Mouse (Mus musculus): Measurements from ENCODE around the gene Ppil6. TPM values are rescaled to one million over a fixed set of nuclear protein-coding genes. Genes with fewer than 3 reads are reported as not detected.
"Not testable (repeated sequence)": the region's sequence is repeated elsewhere in the genome, so short reads cannot be mapped to it uniquely, and the experiment has no call there.

The Ppil6 gene
- polyA plus RNA-seq, 1 experiment from 2014 or later: 2.6 TPM

DNA sequence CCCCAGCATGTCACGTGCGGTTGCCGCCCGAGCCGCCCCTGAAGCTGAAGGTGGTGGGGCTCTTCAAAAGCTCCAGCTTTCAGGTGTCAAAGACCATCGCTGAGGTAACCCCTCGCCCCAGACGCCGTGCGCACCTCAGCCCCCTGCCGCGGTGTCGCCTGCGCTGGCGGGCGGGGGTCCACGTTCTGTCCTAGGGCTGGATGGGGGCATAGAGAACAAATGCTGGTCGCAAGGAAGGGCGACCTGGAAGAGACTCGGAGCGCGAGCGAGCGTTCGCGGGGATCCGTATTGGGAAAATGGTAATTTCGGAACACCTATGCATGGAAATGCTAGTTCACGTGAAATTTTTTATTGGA is 257 bp downstream of the Ppil6 start:
- Histone ChIP-seq H3K9ac (replicated peaks; ENCODE audit: low read length) (peak overlapping the region; percentile 69), H3K4me1 (ENCODE audit: insufficient read depth, low read length) (peaks cover 15% of the 10 kb centered on the region), H3K4me3 (ENCODE audit: low read length) (peak overlapping the region; percentile 56), H3K4me2 (replicated peaks; ENCODE audit: low read depth, low read length) (peak overlapping the region; percentile 97), H3K9me3 (ENCODE audit: low read length) (no peaks in the 10 kb centered on the region), H3K36me3 (ENCODE audit: insufficient read depth, low read length) (peaks cover 21% of the 10 kb centered on the region), H3K27ac (ENCODE audit: low read length) (no peak overlapping the region), H3K27me3 (ENCODE audit: insufficient read depth, low read length) (no peaks in the 10 kb centered on the region)
- ATAC-seq (ENCODE audit: low FRiP score, low TSS enrichment): peak; percentile 62; the same call in 1 of the 2 replicates
- under 1% methylated on average over 29 of the region's 29 CpGs for WGBS

DNA sequence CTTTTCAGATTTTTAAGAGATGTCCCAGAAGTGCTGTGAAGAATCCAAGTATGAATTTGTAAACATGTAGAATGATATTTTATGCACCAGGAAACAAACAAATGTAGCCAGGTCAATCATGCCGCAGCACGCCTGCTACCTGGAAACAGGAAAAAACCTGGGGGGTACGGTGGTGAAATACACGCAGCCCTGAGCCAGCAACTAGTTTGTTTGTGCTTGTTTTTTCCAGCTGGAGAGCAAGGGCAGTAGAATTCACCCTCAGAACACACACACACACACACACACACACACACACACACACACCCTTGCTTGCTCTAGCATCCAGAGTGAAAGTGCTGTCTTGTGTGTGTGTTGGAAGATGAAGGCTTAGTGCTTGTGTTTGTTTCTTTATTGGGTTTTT is 872 bp downstream of the Ppil6 start:
- ATAC-seq (ENCODE audit: low FRiP score, low TSS enrichment): no peak
- Histone ChIP-seq H3K9ac (replicated peaks; ENCODE audit: low read length) (no peak overlapping the region), H3K36me3 (ENCODE audit: insufficient read depth, low read length) (peaks cover 15% of the 10 kb centered on the region), H3K27ac (ENCODE audit: low read length) (no peak overlapping the region), H3K9me3 (ENCODE audit: low read length) (no peaks in the 10 kb centered on the region), H3K4me1 (ENCODE audit: insufficient read depth, low read length) (peaks cover 15% of the 10 kb centered on the region), H3K4me2 (replicated peaks; ENCODE audit: low read depth, low read length) (0 out of 2 replicates have a peak overlapping the region, but pooled peaks have one; percentile 97), H3K27me3 (ENCODE audit: insufficient read depth, low read length) (no peaks in the 10 kb centered on the region), H3K4me3 (ENCODE audit: low read length) (no peak overlapping the region)
- WGBS: 39% methylated on average over 4 of the region's 4 CpGs

DNA sequence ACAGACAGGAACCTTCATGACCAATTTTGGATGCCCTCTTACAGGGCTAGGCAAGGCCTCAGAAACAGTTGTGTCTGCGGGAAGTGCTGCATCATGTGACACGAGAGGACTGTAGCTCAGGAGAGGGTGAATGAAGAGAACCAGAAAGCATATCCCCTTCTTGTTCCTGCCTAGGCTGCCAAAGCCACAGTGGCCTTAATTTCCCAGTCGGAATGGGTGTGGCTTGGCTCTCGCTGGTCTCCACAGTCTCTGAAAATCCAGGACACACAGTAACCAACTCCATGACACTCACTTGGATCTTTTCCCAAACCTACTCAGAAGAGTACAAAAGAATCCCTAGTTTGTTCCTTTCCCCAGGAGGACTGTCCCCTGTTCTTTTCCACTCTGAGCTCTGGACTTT is 10.7 kb downstream of the Ppil6 start:
- Histone ChIP-seq H3K4me2 (replicated peaks; ENCODE audit: low read depth, low read length) (no peak overlapping the region), H3K36me3 (ENCODE audit: insufficient read depth, low read length) (no peaks in the 10 kb centered on the region), H3K4me1 (ENCODE audit: insufficient read depth, low read length) (no peaks in the 10 kb centered on the region), H3K27ac (ENCODE audit: low read length) (no peak overlapping the region; the same call in 1 of the 2 replicates), H3K4me3 (ENCODE audit: low read length) (no peak overlapping the region), H3K27me3 (ENCODE audit: insufficient read depth, low read length) (no peaks in the 10 kb centered on the region), H3K9me3 (ENCODE audit: low read length) (no peaks in the 10 kb centered on the region), H3K9ac (replicated peaks; ENCODE audit: low read length) (no peak overlapping the region)
- ATAC-seq (ENCODE audit: low FRiP score, low TSS enrichment): no peak
- WGBS: 50% methylated on average over 4 of the region's 4 CpGs

DNA sequence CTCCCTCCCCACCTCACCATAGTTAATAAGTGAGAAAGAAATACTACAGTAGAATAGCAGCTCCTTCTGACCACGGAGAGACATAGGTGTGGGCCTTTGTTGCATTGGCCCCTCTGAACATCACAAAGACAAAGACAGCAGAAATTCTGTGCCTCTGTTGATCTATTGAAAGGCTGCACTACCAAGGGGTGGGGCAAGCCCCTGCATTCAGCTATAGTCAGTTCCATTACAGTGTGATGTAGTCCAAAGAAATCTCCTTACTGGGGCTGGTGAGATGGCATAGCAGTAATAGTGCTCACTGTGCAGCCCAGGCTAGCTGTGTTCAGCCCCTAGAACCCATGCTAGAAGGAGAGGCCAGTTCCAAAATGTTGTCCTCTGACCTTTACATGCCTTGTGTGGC is 14.8 kb downstream of the Ppil6 start:
- H3K4me1 ChIP-seq (ENCODE audit: insufficient read depth, low read length): no peaks in the 10 kb centered on the region
- no peak; the same call in 1 of the 2 replicates for ATAC-seq (ENCODE audit: low FRiP score, low TSS enrichment)
- no peaks in the 10 kb centered on the region for H3K36me3 ChIP-seq (ENCODE audit: insufficient read depth, low read length)
- no peak overlapping the region for H3K4me3 ChIP-seq (ENCODE audit: low read length)
- WGBS: 100% methylated on average over 1 of the region's 1 CpGs
- H3K27ac ChIP-seq (ENCODE audit: low read length): no peak overlapping the region
- H3K9me3 ChIP-seq (ENCODE audit: low read length): no peaks in the 10 kb centered on the region
- H3K9ac ChIP-seq (replicated peaks; ENCODE audit: low read length): no peak overlapping the region
- H3K27me3 ChIP-seq (ENCODE audit: insufficient read depth, low read length): no peaks in the 10 kb centered on the region
- H3K4me2 ChIP-seq (replicated peaks; ENCODE audit: low read depth, low read length): no peak overlapping the region

DNA sequence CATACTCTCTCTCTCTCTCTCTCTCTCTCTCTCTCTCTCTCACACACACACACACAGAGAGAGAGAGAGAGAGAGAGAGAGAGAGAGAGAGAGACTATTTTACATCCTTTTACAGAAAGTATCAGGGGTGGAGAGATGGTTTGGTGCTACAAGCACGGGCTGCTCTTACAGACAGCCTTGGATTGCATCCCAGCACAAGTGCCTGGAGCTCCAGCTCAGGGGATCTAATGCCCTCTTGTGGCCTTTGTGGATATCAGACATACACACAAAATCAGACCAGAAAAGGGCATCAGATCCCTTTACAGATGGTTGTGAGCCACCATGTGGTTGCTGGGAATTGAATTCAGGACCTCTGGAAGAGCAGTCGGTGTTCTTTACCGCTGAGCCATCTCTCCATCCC is 15.2 kb downstream of the Ppil6 start:
- not testable (repeated sequence) for H3K9ac ChIP-seq (replicated peaks; ENCODE audit: low read length); H3K4me1 ChIP-seq (ENCODE audit: insufficient read depth, low read length); H3K27me3 ChIP-seq (ENCODE audit: insufficient read depth, low read length); H3K27ac ChIP-seq (ENCODE audit: low read length); H3K4me2 ChIP-seq (replicated peaks; ENCODE audit: low read depth, low read length); H3K36me3 ChIP-seq (ENCODE audit: insufficient read depth, low read length); H3K9me3 ChIP-seq (ENCODE audit: low read length); H3K4me3 ChIP-seq (ENCODE audit: low read length)
- peak; percentile 65; the same call in 1 of the 2 replicates for ATAC-seq (ENCODE audit: low FRiP score, low TSS enrichment)
- 1% methylated on average over 3 of the region's 3 CpGs for WGBS

DNA sequence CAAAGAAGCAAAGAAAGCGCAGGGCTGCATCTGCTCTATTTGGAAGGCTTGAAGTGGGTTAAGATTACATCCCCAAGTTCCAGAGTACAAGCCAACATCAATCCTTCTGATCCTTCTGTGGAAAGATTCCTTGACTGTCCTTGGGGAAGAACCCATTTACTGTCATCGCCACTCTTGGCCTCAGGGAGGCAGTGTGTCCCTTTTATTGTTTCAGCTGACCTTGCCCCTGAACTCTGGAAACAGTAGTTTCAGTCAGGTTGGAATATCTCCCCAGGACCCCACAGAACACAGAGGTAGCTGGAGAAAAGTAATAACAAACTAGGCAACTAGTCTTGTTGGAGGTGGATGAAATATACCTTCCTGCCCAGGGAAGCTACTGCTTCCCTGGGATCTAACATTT is 18.9 kb downstream of the Ppil6 start:
- Histone ChIP-seq H3K4me2 (replicated peaks; ENCODE audit: low read depth, low read length) (no peak overlapping the region), H3K9ac (replicated peaks; ENCODE audit: low read length) (no peak overlapping the region), H3K27ac (ENCODE audit: low read length) (no peak overlapping the region), H3K27me3 (ENCODE audit: insufficient read depth, low read length) (no peaks in the 10 kb centered on the region), H3K9me3 (ENCODE audit: low read length) (no peaks in the 10 kb centered on the region), H3K4me1 (ENCODE audit: insufficient read depth, low read length) (no peaks in the 10 kb centered on the region), H3K36me3 (ENCODE audit: insufficient read depth, low read length) (no peaks in the 10 kb centered on the region), H3K4me3 (ENCODE audit: low read length) (no peak overlapping the region)
- ATAC-seq (ENCODE audit: low FRiP score, low TSS enrichment): no peak
- 52% methylated on average over 2 of the region's 2 CpGs for WGBS

DNA sequence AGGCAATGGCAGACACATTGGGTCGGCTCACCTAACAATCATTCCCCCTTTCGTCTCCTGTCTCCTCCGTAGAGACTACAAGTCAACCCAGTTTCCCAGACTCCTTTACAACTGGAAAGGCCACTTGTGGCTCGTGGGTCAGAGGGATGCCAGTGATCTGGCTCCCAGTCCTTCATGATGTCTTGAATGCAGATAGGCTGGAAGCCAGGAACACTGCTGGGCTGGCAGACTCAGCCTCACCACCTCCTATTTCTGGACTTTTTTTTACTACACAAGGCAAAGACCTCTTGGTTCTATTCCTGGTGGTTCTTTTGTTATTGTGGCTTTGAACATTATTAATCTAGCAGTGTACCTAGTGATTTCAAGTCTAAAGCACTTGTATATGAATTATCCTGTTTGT is 24.1 kb downstream of the Ppil6 start:
- H3K4me2 ChIP-seq (replicated peaks; ENCODE audit: low read depth, low read length): no peak overlapping the region
- H3K36me3 ChIP-seq (ENCODE audit: insufficient read depth, low read length): no peaks in the 10 kb centered on the region
- H3K4me3 ChIP-seq (ENCODE audit: low read length): no peak overlapping the region
- 72% methylated on average over 4 of the region's 4 CpGs for WGBS
- no peaks in the 10 kb centered on the region for H3K27me3 ChIP-seq (ENCODE audit: insufficient read depth, low read length)
- H3K9ac ChIP-seq (replicated peaks; ENCODE audit: low read length): no peak overlapping the region
- no peak for ATAC-seq (ENCODE audit: low FRiP score, low TSS enrichment)
- no peaks in the 10 kb centered on the region for H3K4me1 ChIP-seq (ENCODE audit: insufficient read depth, low read length)
- H3K27ac ChIP-seq (ENCODE audit: low read length): no peak overlapping the region
- no peaks in the 10 kb centered on the region for H3K9me3 ChIP-seq (ENCODE audit: low read length)

DNA sequence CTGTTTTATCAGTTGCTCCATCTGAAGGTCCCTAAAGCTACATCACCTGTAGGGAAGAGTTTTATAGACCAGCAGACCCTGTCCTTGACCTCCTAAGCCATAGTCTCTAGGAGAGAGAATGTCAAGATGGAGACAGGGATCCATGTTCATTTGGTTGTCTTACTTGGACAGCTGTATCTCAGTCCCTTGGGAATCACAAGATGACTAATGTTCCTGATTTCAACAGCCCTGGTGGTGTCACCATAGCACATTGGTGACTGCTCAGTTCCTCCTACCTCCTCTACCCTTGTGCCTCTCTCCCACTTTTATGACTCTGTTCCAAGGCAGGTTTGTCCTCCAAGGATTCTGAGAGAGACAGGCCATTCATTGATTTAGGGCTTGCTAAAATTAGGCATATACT is 24.7 kb downstream of the Ppil6 start:
- ATAC-seq (ENCODE audit: low FRiP score, low TSS enrichment): no peak
- H3K4me1 ChIP-seq (ENCODE audit: insufficient read depth, low read length): no peaks in the 10 kb centered on the region
- H3K9ac ChIP-seq (replicated peaks; ENCODE audit: low read length): no peak overlapping the region
- H3K9me3 ChIP-seq (ENCODE audit: low read length): no peaks in the 10 kb centered on the region
- H3K36me3 ChIP-seq (ENCODE audit: insufficient read depth, low read length): no peaks in the 10 kb centered on the region
- no peak overlapping the region for H3K4me2 ChIP-seq (replicated peaks; ENCODE audit: low read depth, low read length)
- no peaks in the 10 kb centered on the region for H3K27me3 ChIP-seq (ENCODE audit: insufficient read depth, low read length)
- H3K4me3 ChIP-seq (ENCODE audit: low read length): no peak overlapping the region
- H3K27ac ChIP-seq (ENCODE audit: low read length): no peak overlapping the region

DNA sequence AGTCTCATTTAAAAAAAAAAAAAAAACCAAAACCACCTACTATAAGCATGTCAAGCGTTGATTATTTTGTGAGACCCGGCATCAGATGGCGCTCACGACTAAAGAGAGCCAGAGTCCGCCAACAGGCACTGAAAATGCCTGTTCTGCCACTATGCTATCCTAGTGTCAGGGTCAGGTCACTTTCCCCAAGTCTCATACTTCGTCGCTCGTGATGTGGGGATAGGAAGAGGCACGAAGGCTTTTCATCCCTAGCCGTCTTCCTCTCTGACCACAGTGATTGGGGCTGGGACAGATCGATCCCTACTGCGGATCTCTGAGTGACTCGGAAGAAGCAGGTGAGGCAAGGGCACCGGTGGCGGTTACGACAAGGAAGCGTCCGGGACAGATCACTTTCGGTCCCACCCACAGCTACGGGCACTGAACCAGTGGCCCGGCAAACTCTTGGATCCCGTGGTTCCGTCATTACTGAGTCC is 28.3 kb downstream of the Ppil6 start:
- peak overlapping the region; percentile 98 for H3K9ac ChIP-seq (replicated peaks; ENCODE audit: low read length)
- peak; percentile 69 for ATAC-seq (ENCODE audit: low FRiP score, low TSS enrichment)
- no peaks in the 10 kb centered on the region for H3K27me3 ChIP-seq (ENCODE audit: insufficient read depth, low read length)
- no peaks in the 10 kb centered on the region for H3K9me3 ChIP-seq (ENCODE audit: low read length)
- no peaks in the 10 kb centered on the region for H3K36me3 ChIP-seq (ENCODE audit: insufficient read depth, low read length)
- H3K27ac ChIP-seq (ENCODE audit: low read length): peak overlapping the region; percentile 98
- H3K4me3 ChIP-seq (ENCODE audit: low read length): peak overlapping the region; percentile 88
- peak overlapping the region; percentile 70 for H3K4me2 ChIP-seq (replicated peaks; ENCODE audit: low read depth, low read length)
- H3K4me1 ChIP-seq (ENCODE audit: insufficient read depth, low read length): peaks cover 24% of the 10 kb centered on the region
- 0% methylated on average over 23 of the region's 23 CpGs for WGBS

DNA sequence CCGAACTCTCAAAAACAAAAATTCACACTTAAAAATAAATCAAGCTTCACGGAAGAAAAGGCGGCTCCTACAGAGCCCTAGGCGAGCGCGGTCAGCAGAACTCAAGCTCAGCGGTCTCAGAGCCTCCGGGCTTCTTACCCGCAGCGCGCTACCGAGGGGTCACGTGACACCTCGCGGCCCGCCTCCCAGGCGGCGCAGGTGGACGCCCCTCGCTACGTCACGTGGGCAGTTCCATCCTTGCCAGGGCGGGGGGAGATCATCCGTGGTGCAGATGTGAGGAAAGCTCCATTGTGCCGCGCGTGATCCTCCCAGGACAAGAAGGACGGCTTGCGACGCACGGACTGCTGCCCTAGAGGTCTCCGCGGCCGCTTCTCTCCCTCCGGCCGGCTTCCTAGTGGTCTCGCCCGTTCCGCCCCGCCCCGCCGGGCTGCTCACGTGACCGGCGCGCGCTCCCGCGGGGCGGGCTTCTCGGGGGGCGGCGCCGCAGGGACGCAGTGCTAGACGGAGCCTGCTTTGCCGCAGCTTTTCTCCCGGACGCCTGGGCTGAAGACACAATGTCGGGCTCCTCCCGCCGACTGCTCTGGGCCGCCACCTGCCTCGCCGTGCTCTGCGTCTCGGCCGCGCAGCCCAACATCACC is 28.9 kb downstream of the Ppil6 start, which contains the start of gene Cd164:
TSS of gene Cd164 (plus strand) at position 434 of the 638 bp plus-strand sequence.
- Histone ChIP-seq H3K4me2 (replicated peaks; ENCODE audit: low read depth, low read length) (peak within 1 kb of the TSS; percentile 70), H3K4me1 (ENCODE audit: insufficient read depth, low read length) (peaks cover 25% of the 10 kb centered on the region), H3K9ac (replicated peaks; ENCODE audit: low read length) (peak within 1 kb of the TSS; percentile 98), H3K27ac (ENCODE audit: low read length) (peak within 1 kb of the TSS; percentile 98), H3K9me3 (ENCODE audit: low read length) (no peaks in the 10 kb centered on the region), H3K27me3 (ENCODE audit: insufficient read depth, low read length) (no peaks in the 10 kb centered on the region), H3K36me3 (ENCODE audit: insufficient read depth, low read length) (no peaks in the 10 kb centered on the region), H3K4me3 (ENCODE audit: low read length) (peak within 1 kb of the TSS; percentile 88)
- peak; percentile 95 for ATAC-seq (ENCODE audit: low FRiP score, low TSS enrichment)
- WGBS: under 1% methylated on average over 60 of the region's 69 CpGs

All from kidney, embryonic 16.5 days (tissue).